23 mouse cellular contexts compared by ENCODE assay signal in the genomic region with DNA sequence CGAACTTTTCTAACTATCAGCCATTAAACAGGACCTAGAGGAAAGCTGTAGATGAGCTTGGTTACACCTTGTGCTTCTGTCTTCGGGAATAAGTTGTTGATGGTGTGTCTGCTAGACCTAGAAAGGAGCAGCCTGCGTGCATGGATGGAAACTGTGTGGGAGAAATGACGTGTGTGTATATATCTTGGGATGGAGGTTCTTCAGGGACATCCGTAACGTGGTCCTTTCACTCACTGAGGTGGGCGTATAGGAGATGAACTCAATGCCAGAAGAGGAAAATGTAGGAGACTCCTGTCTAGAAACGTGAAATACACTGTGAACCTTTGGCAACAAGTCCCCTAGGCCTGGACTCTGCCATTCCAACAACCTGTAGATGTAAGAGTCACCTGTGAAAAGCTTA.
"Had no signal": no experiment of that assay in that cellular context is flagged by ENCODE, and none has a peak within 500 bp of the region (broad histone marks: within the 10 kb centered on the region; RNA-seq: fewer than 3 reads in every experiment).

No protein-coding gene starts in this region.

- DNase-seq: kidney, adult 2 months; kidney, postnatal 25 days; layer of hippocampus, adult 9-11 months; liver, postnatal 0 days; lung, embryonic 14.5 days; lung, postnatal 36 days; midbrain, embryonic 14.5 days; retina, postnatal 1 day; spleen, adult 18-20 months; thymus, adult 18-20 months; thymus, postnatal 36 days had no signal

- H3K4me3 ChIP-seq: layer of hippocampus, adult 2 months; limb, embryonic 12.5 days; limb, embryonic 15.5 days; megakaryocyte, embryonic 14.5 days; midbrain, embryonic 10.5 days; neural tube, embryonic 12.5 days; neural tube, embryonic 15.5 days; stomach, embryonic 15.5 days had no signal

- ATAC-seq: intestine, postnatal 0 days; liver, postnatal 0 days; lung, postnatal 0 days had no signal

- H3K27ac ChIP-seq: kidney, postnatal 0 days; limb, embryonic 12.5 days; limb, embryonic 15.5 days; liver, embryonic 14.5 days; midbrain, embryonic 10.5 days; neural tube, embryonic 12.5 days; neural tube, embryonic 15.5 days; stomach, embryonic 15.5 days had no signal
